Mouse (Mus musculus) gastrocnemius, postnatal 25 days (tissue): ENCODE data around the gene Adamts4. TPM values are rescaled to one million over a fixed set of nuclear protein-coding genes. Genes with fewer than 3 reads are reported as not detected.
"Not testable (repeated sequence)": the region's sequence is repeated elsewhere in the genome, so short reads cannot be mapped to it uniquely, and the experiment has no call there.

Source experiments
- DNase-seq: peaks from one replicate; pipeline ENCODE4 v3.0.0; 2022
- total RNA-seq, 2 experiments: library from RNA; stranded (reverse); gene quantifications; 1 replicate in 1 of 2; 2 replicates in 1 of 2; pipeline ENCODE4 v1.2.3; 2021

The Adamts4 gene
- total RNA-seq, 2 experiments from 2014 or later, result 0.43 to 1.4 TPM

- DNase-seq, result no peak
Observed at GRCm38 (mm10) chr1:171279012-171279705, 28.9 kb downstream of the Adamts4 start.

DNA sequence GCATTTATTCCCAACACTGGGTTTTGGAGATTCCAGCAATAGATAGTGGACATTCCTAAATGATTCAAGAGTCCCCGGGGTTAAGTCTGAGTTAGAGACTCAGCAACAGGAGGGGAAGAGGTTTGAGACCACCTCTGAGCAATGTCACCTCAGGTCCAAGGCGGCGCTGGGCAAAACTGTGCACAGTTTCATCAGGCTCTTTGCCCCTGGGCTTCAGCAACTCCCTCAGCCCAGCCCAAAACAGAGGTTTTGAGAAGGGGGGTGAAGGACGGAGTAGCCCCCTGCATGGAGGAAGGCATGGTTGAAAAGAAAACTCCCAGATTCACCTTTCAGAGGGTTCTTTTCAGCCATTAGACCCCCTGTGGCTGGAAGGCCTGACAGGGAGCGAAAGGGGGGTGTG lies 29.5 kb downstream of the Adamts4 start:
- DNase-seq, result no peak

- no peak for DNase-seq
Observed at GRCm38 (mm10) chr1:171280250-171280915, 30.2 kb downstream of the Adamts4 start.

GRCm38 (mm10) chr1:171280916-171281527 lies 30.8 kb downstream of the Adamts4 start, which contains the start of gene Ppox:
Gene Ppox, minus strand, starts transcription at chr1:171281186.
- peak; percentile 93 for DNase-seq

- peak; percentile 73 for DNase-seq
Observed at GRCm38 (mm10) chr1:171281528-171281923, 31.3 kb downstream of the Adamts4 start.

DNA sequence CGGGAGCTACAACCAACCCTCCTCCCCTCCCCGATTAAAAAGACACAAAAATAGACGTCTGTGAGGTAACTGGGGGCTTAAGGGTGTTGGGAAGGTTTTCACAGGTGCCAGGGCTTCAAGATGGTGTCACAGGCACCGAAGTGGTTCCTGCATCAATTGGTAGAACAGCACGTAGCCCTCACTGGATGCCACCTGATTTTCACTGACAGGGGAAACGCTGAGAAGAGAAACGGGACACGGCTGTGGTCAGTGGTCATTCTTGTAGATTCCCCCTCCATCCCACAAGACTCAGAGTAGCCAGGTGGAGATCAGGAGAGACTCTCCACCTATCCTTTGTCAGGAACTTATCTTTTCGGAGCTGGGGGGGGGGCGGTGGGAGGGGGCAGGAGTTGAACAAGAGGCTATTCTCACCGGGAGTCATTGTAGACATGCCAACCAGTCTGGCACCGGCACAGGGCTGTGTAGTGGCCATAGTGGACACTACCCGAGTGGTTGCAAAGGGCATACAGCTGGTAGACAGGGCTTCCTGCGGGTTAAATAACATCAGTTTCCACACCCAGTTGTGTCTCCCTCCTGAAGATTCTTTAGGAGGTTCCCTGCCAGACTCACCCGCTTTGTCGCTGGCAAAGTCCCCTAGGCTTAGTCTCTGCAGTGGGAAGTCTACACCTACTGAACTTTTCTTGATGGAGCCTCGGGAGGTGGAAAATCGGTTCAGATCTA lies 32.0 kb downstream of the Adamts4 start:
- no peak for DNase-seq

DNA sequence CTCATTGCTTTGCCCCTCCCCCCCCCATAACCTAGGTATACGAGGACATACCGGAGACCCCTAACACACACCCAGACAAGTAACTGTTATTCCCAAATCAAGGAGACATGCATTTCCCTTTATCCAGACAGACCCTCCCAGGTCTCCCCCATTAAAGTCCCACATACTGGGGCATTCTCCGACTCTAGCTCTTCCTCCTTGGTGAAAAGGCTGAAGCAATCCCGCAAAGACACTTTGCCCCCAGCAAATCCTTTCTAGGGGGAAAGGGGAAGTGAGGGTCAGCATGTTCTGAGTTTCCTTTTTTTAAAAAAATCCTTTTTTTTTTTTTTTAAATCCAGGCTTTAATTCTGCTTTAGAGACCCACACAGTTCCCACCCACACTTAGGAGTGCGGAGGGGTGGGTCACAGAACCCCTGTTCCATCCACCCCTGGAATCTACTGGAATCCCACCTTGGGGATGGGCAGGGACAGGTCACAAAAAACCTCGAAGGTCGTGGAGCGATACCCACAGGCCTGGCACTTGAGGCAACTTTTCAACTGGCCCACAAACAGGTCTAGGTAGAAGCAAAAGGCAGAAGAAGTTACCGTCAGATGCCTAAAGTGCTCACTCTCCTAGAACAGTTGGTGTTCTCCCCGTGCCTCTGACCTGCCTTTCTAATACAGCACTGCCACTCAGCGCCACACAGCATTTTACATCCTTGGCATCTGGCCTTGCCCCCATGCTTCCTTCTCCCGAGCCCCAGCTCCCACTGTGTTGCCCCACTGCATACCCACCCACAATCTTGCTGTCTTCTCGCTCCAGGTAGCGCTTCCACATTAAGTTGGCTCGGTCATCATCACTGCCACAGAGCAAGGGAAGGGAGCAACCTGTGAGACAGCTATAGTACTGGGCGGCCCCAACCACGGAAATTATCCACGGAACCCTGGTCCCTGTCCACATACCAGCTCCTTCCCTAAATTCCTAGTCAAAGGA lies 33.3 kb downstream of the Adamts4 start:
- DNase-seq, result no peak

DNA sequence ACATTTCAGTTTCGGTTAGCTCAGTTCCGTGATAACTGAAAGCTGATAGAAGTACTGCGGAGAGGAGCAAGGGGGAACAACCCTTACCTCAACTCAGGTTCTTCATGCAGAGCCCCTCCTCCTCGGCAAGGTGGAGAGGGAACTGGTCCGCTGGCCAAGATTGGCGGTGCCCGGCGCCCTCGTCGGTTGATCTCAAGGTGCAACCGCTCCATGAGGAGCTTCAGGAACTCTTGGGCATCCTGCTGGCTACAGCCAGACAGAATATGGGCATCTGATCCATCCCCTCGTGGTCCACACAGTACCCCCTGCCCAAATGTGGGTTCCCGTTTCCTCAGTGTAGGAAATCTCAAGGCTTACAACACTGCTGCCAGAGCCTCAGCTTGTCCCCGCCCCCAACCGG lies 34.3 kb downstream of the Adamts4 start:
- no peak for DNase-seq

DNA sequence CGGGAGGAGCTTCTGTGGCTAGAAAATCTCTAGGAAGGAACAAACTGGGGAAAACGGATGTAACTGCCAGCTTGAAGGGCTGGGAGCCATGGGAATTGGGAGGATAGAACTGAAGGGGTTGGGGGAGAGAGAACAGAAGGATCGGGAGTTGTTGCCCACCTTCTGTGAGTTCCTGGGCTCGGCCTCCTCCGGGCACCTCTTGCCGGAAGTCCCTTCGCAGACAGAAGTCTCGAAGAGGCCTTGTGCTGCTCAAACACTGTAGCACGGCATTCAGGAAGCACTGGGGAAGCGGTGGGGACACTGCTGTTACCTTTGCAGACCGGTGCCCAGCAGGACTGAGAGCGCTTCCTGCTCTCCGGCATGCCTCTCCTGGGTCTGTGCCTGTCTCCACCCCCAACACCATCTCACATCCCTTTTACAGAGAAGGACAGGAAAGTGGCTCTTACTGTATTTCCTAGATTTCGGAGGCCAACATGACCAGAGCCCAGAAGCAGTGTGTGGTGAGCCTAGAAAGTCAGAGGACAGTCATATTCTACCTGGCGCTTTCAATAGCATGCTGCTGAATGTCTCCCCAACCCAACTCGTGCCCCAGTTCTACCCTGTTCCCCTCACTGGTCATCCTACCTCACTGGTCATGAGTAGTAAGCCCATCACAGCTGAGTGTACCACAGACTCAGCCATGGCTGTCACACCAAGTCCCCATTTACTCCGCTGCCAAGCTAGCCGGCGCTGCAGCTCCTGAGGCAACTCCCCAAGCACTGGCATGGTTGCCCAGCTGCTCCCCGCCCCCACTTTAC lies 35.1 kb downstream of the Adamts4 start:
- DNase-seq, result no peak

GRCm38 (mm10) chr1:171286517-171286916 lies 36.3 kb downstream of the Adamts4 start:
- DNase-seq, result no peak

- peak; percentile 92 for DNase-seq
Observed at GRCm38 (mm10) chr1:171287136-171288081, 37.2 kb downstream of the Adamts4 start, which contains the start of gene Usp21. Gene Usp21, minus strand, starts transcription at chr1:171287991.

- DNase-seq, result no peak
Observed at GRCm38 (mm10) chr1:171288328-171288727, 38.1 kb downstream of the Adamts4 start.

GRCm38 (mm10) chr1:171293351-171293750 lies 43.1 kb downstream of the Adamts4 start:
- no peak for DNase-seq

DNA sequence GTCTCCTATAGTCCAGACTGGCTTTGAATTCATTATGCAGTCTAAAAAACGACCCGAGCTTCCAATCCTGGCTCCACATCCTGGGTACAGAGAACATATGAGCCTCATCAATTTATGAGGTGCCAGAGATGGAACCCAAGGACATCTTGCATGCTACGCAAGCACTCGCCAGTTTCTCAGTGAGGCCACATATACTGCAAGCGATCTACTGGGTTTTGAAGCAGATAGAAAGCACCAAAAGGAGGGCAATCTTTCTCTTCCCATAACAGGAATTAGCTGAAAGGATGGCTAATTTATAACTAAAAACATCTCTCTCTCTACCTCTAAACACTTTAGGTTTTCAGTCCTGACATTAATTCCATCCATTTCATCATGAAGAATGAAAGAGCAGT lies 43.7 kb downstream of the Adamts4 start:
- no peak for DNase-seq

DNA sequence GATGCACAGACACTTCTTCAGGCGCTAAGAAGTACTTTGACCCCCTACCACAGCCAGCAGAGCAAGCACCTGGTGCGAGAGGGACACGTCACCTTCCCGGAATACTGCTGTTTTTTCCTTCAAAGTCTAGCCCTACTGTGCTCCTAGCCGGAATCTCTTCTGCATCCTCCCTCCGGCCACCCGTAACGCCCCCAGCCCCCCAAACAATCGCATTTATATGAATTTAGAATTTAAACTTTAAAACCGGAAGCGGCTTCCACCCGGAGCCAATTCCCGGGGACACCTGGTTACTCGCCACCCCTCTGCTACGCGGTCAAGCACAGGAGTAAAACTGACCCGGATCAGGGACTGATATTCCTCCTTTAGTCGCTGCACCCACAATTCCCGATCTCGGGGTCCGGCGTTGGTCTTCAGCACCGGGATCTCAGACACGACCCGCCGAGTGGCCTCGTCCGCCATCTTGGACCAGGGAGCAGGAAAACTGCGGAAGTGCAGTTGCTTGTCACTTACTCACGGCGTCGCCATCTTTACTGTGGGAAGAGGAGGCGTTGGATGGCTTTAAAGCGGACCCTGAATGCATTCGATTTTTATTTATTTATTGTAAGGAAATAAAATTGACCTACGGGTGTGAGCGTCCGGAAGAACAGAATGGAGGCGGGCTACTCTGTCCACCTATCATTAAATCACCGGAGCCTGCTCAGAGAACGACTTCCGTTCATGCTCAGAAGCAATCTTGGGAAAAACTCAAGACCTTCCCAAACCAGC lies 44.3 kb downstream of the Adamts4 start, which contains the start of gene Ufc1:
Gene Ufc1, minus strand, starts transcription at position 727 of the 765 bp plus-strand sequence.
- DNase-seq, result peak; percentile 80

DNA sequence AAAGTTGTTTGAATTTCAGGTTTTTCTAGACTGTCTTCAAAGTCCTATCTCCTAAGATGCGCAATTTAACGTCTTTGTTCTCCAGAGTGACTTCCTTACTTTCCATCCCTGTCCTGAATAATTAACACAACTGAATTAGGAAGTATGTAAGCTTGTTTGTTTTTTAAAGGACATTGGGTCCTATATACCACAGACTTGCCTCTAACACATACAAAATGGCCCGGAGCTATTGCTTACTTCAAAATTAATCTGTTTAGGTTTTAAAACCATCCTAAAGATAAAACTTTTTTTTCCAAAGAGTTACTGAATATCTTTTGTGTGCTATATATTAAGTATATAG lies 44.8 kb downstream of the Adamts4 start:
- DNase-seq, result no peak

DNA sequence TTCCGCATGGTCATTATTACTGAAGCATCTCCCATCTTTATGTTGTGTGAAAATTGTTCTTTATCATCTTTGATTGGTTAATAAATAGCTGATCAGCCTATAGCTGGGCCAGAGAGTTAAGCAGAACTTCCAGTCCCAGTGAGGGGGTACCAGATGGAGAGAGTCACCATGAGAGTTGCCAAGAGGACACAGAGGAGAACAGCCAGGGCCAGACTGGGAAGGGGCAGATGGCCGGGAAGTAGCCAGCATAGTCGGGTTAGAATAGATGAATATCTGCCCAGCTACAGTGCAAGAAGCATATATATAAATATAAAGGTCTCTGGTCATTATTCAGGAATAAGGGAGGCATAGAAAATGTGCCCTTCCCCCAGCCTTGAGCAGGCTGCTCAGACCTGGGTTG lies 48.0 kb downstream of the Adamts4 start:
- DNase-seq, result no peak

DNA sequence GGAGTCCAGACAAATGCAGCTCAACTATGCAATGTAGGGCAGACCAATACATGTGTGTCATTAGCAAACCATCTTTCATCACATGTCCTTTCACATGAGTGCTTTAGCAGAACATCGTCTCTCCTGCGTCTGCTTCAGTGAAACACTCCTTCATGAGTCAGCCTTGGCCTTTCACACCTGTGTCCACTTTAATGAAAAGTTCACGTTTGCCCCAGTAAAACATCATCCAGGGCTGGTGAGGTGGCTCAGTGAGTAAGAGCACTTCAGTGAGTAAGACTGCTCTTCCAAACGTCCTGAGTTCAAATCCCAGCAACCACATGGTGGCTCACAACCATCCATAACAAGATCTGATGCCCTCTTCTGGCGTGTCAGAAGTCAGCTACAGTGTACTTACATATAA lies 55.9 kb downstream of the Adamts4 start:
- not testable (repeated sequence) for DNase-seq

- DNase-seq, result no peak
Observed at GRCm38 (mm10) chr1:171309321-171309720, 59.1 kb downstream of the Adamts4 start.
